Mouse (Mus musculus): Measurements from ENCODE around the gene Snrnp40. TPM values are rescaled to one million over a fixed set of nuclear protein-coding genes. Genes with fewer than 3 reads are reported as not detected.
A peak's percentile ranks its signal among the peaks of the same experiment; 100 is the strongest.

Snrnp40 gene
- polyA plus RNA-seq, 1 experiment from 2014 or later = 62.9 TPM

- TF ChIP-seq CTCF (IDR thresholded peaks at IDR 0.05; ENCODE audit: low read depth) (0 out of 2 replicates have a peak, but pooled peaks have one; percentile 19), EP300 (optimal IDR thresholded peaks at IDR 0.05) (no peak)
- ATAC-seq (ENCODE audit: low FRiP score, low TSS enrichment) = no peak
- no peaks in the 10 kb centered on the region for H3K9me3 ChIP-seq (ENCODE audit: control insufficient read depth, low read length)
- H3K4me2 ChIP-seq (replicated peaks; ENCODE audit: low read depth) = no peak overlapping the region
- H3K4me3 ChIP-seq (ENCODE audit: low read depth, low read length) = no peak overlapping the region
- no peak overlapping the region for H3K27ac ChIP-seq (replicated peaks)
- H3K4me1 ChIP-seq (replicated peaks; ENCODE audit: control insufficient read depth, insufficient read depth) = no peaks in the 10 kb centered on the region
- H3K27me3 ChIP-seq (ENCODE audit: control insufficient read depth, insufficient read depth, low read length) = no peaks in the 10 kb centered on the region
- DNase-seq (ENCODE audit: low spot score) = no peak
- WGBS = 78% methylated on average over 2 of the region's 2 CpGs
- no peak overlapping the region for H3K9ac ChIP-seq (ENCODE audit: low read length)
- H3K36me3 ChIP-seq (ENCODE audit: control insufficient read depth, insufficient read depth, low read length) = peaks cover 23% of the 10 kb centered on the region
These were observed 20.5 kb downstream of the Snrnp40 start for GRCm38 (mm10) chr4:130380418-130380817.

GRCm38 (mm10) chr4:130387256-130387655 is 27.3 kb downstream of the Snrnp40 start:
- no peak overlapping the region for H3K4me3 ChIP-seq (ENCODE audit: low read depth, low read length)
- DNase-seq (ENCODE audit: low spot score) (no peak), ATAC-seq (ENCODE audit: low FRiP score, low TSS enrichment) (no peak)
- no peak overlapping the region for H3K27ac ChIP-seq (replicated peaks)
- H3K27me3 ChIP-seq (ENCODE audit: control insufficient read depth, insufficient read depth, low read length) = no peaks in the 10 kb centered on the region
- H3K9ac ChIP-seq (ENCODE audit: low read length) = no peak overlapping the region
- H3K9me3 ChIP-seq (ENCODE audit: control insufficient read depth, low read length) = no peaks in the 10 kb centered on the region
- TF ChIP-seq CTCF (IDR thresholded peaks at IDR 0.05; ENCODE audit: low read depth) = no peak
- TF ChIP-seq EP300 (optimal IDR thresholded peaks at IDR 0.05) = no peak
- H3K36me3 ChIP-seq (ENCODE audit: control insufficient read depth, insufficient read depth, low read length) = peaks cover 11% of the 10 kb centered on the region
- H3K4me1 ChIP-seq (replicated peaks; ENCODE audit: control insufficient read depth, insufficient read depth) = no peaks in the 10 kb centered on the region
- no peak overlapping the region for H3K4me2 ChIP-seq (replicated peaks; ENCODE audit: low read depth)
- WGBS = 82% methylated on average over 3 of the region's 3 CpGs

DNA sequence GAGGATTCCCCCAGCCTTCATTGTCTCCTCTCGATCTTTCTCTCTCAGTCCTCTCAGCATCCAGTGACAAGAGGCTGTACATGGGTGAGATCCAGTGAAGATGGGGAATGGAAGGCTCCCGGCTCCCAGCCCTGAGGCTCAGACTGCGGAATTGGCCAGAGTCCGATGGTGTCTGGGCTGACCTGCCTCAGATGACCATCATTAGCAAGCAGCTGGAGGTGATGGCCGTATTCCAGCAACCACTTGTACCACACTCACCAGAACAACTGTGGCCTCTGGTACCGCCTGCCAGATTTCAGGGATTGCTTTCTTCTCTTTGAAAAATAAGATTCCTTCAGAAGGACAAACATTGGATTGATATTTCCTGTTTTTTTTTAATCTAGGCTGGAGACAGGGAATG is 29.6 kb downstream of the Snrnp40 start:
- DNase-seq (ENCODE audit: low spot score) (no peak), ATAC-seq (ENCODE audit: low FRiP score, low TSS enrichment) (no peak)
- peaks cover 7% of the 10 kb centered on the region; the same call in 1 of the 2 replicates for H3K36me3 ChIP-seq (ENCODE audit: control insufficient read depth, insufficient read depth, low read length)
- H3K4me3 ChIP-seq (ENCODE audit: low read depth, low read length) = no peak overlapping the region
- H3K4me1 ChIP-seq (replicated peaks; ENCODE audit: control insufficient read depth, insufficient read depth) = no peaks in the 10 kb centered on the region
- H3K27me3 ChIP-seq (ENCODE audit: control insufficient read depth, insufficient read depth, low read length) = no peaks in the 10 kb centered on the region
- no peak overlapping the region for H3K4me2 ChIP-seq (replicated peaks; ENCODE audit: low read depth)
- no peak overlapping the region for H3K27ac ChIP-seq (replicated peaks)
- H3K9me3 ChIP-seq (ENCODE audit: control insufficient read depth, low read length) = no peaks in the 10 kb centered on the region
- whole genome bisulfite sequencing = 72% methylated on average over 6 of the region's 6 CpGs
- no peak overlapping the region for H3K9ac ChIP-seq (ENCODE audit: low read length)
- TF ChIP-seq EP300 (optimal IDR thresholded peaks at IDR 0.05) (no peak), CTCF (IDR thresholded peaks at IDR 0.05; ENCODE audit: low read depth) (no peak)

GRCm38 (mm10) chr4:130389927-130390326 is 30.0 kb downstream of the Snrnp40 start:
- H3K27ac ChIP-seq (replicated peaks) = no peak overlapping the region
- no peak overlapping the region for H3K9ac ChIP-seq (ENCODE audit: low read length)
- no peak overlapping the region for H3K4me3 ChIP-seq (ENCODE audit: low read depth, low read length)
- WGBS = 73% methylated on average over 7 of the region's 7 CpGs
- DNase-seq (ENCODE audit: low spot score) (peak; percentile 20), ATAC-seq (ENCODE audit: low FRiP score, low TSS enrichment) (no peak)
- H3K9me3 ChIP-seq (ENCODE audit: control insufficient read depth, low read length) = no peaks in the 10 kb centered on the region
- H3K4me1 ChIP-seq (replicated peaks; ENCODE audit: control insufficient read depth, insufficient read depth) = no peaks in the 10 kb centered on the region
- no peak for TF ChIP-seq EP300 (optimal IDR thresholded peaks at IDR 0.05)
- no peak for TF ChIP-seq CTCF (IDR thresholded peaks at IDR 0.05; ENCODE audit: low read depth)
- H3K36me3 ChIP-seq (ENCODE audit: control insufficient read depth, insufficient read depth, low read length) = peaks cover 7% of the 10 kb centered on the region; the same call in 1 of the 2 replicates
- H3K27me3 ChIP-seq (ENCODE audit: control insufficient read depth, insufficient read depth, low read length) = no peaks in the 10 kb centered on the region
- no peak overlapping the region for H3K4me2 ChIP-seq (replicated peaks; ENCODE audit: low read depth)

GRCm38 (mm10) chr4:130391265-130391664 is 31.3 kb downstream of the Snrnp40 start:
- H3K27me3 ChIP-seq (ENCODE audit: control insufficient read depth, insufficient read depth, low read length) = no peaks in the 10 kb centered on the region
- no peaks in the 10 kb centered on the region for H3K4me1 ChIP-seq (replicated peaks; ENCODE audit: control insufficient read depth, insufficient read depth)
- no peak overlapping the region for H3K4me2 ChIP-seq (replicated peaks; ENCODE audit: low read depth)
- no peak overlapping the region for H3K9ac ChIP-seq (ENCODE audit: low read length)
- no peaks in the 10 kb centered on the region for H3K9me3 ChIP-seq (ENCODE audit: control insufficient read depth, low read length)
- H3K36me3 ChIP-seq (ENCODE audit: control insufficient read depth, insufficient read depth, low read length) = 0 out of 2 replicates have a peak, but pooled peaks cover 3% of the 10 kb centered on the region
- H3K27ac ChIP-seq (replicated peaks) = no peak overlapping the region
- no peak for ATAC-seq (ENCODE audit: low FRiP score, low TSS enrichment)
- TF ChIP-seq EP300 (optimal IDR thresholded peaks at IDR 0.05) (no peak), CTCF (IDR thresholded peaks at IDR 0.05; ENCODE audit: low read depth) (peak; percentile 43)
- H3K4me3 ChIP-seq (ENCODE audit: low read depth, low read length) = no peak overlapping the region
- WGBS = 62% methylated on average over 3 of the region's 3 CpGs
- no peak for DNase-seq (ENCODE audit: low spot score)

Other genes with a start within 250 kb of the Snrnp40 start
- gene Hcrtr1, start 220.8 kb upstream of the Snrnp40 start, polyA plus RNA-seq (2015; fragmentation: Nextera tagmentation; extraction: Ambion mirVana) = 0.39 and 0.73 TPM in 2 replicates
- 123 and 131 TPM in 2 replicates for gene Tinagl1, start 185.0 kb upstream of the Snrnp40 start, polyA plus RNA-seq (2015; fragmentation: Nextera tagmentation; extraction: Ambion mirVana)
- gene Gm853, start 137.7 kb upstream of the Snrnp40 start, polyA plus RNA-seq (2015; fragmentation: Nextera tagmentation; extraction: Ambion mirVana) = not detected in 2 replicates
- gene Serinc2, start 80.9 kb upstream of the Snrnp40 start, polyA plus RNA-seq (2015; fragmentation: Nextera tagmentation; extraction: Ambion mirVana) = 137 and 142 TPM in 2 replicates
- gene Fabp3, start 51.5 kb upstream of the Snrnp40 start, polyA plus RNA-seq (2015; fragmentation: Nextera tagmentation; extraction: Ambion mirVana) = 74.2 and 83.8 TPM in 2 replicates
- gene Gm10570, start 51.5 kb upstream of the Snrnp40 start, polyA plus RNA-seq (2015; fragmentation: Nextera tagmentation; extraction: Ambion mirVana) = not detected in 2 replicates
- 44.8 and 50.4 TPM in 2 replicates for gene Zcchc17, start 189 bp upstream of the Snrnp40 start, polyA plus RNA-seq (2015; fragmentation: Nextera tagmentation; extraction: Ambion mirVana)
- 0.18 and 0.24 TPM in 2 replicates for gene Nkain1, start 214.0 kb downstream of the Snrnp40 start, polyA plus RNA-seq (2015; fragmentation: Nextera tagmentation; extraction: Ambion mirVana)

All from stomach, postnatal 0 days (tissue).